Mouse (Mus musculus): ENCODE measurements around the gene Tmcc1.
"Not testable (repeated sequence)": the region's sequence is repeated elsewhere in the genome, so short reads cannot be mapped to it uniquely, and the experiment has no call there.

Tmcc1 gene

DNA sequence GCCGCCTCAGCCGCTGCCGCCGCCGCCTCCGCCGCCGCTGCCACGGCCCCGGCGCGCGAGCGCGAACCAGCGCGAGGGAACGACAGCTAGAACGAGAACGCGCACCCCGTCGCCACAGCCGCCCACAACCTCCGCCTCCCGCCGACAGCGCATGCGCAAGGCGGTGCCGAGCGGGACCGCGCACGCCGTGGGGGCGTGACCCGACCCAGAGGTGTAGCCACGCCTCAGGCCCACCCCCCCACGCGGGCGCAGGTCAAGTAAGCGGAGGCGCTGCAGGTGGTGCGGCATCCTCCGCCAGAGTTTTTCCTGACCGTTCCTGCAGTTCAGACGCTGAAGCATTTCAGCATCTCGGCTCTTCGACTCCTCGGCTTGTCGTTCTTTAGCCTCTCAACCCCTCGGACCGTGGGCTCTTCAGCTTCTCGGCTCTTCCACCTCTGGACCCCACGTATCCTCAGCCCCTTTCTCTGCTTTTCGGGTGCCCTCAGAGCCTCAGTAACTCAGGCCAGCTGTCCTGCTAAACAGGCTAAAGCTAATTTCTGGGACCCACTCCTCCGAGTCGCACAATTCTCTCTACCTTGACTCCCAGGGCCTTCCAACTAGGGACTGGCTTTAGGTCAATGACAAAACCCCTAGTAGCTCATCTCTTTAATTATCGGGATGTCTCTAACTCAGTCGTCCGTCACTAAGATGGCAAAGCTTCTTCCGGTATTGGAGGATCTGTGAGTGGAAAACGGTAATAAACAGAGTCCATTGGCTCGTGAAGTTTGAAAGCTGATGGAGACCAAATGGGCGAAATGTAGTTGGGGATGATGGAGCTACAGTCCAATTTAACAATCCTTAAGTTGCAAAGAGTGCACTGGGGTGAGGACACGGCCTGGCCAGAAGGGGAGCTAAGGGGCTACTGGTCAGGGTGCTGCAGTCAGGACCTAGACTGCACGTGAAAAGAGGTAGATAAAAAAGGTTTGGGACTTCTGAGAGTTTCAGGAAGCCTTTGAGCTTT lies at the start of gene Tmcc1:
Tmcc1 (minus strand) TSS at position 93 of the 1,000 bp plus-strand sequence.
- peak; percentile 100 for DNase-seq

DNA sequence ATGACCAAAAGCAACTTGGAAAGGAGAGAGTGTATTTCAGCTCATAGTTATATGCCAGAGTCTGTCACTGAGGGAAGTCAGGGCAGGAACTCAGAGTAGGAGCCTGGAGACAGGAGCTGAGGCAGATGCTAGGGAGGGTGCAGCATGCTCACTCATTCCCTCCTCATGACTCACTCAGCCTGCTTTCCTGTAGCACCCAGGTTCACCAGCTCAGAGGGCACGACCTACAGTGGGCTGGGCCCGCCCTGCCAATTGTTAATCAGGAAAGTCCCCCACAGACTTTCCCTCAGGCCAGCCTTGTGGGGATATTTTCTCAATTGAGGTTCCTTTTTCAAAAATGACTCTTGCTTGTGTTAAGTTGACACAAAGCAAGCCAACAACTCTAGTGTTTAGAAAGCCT lies 47.1 kb upstream of the Tmcc1 start:
- peak; percentile 72 for DNase-seq

GRCm38 (mm10) chr6:116238083-116238482 lies 44.8 kb upstream of the Tmcc1 start:
- DNase-seq, result no peak

GRCm38 (mm10) chr6:116235336-116235735 lies 42.0 kb upstream of the Tmcc1 start:
- peak; percentile 94 for DNase-seq

GRCm38 (mm10) chr6:116234821-116235220 lies 41.5 kb upstream of the Tmcc1 start:
- not testable (repeated sequence) for DNase-seq

GRCm38 (mm10) chr6:116228785-116229525 lies 35.7 kb upstream of the Tmcc1 start:
- peak; percentile 95 for DNase-seq

DNA sequence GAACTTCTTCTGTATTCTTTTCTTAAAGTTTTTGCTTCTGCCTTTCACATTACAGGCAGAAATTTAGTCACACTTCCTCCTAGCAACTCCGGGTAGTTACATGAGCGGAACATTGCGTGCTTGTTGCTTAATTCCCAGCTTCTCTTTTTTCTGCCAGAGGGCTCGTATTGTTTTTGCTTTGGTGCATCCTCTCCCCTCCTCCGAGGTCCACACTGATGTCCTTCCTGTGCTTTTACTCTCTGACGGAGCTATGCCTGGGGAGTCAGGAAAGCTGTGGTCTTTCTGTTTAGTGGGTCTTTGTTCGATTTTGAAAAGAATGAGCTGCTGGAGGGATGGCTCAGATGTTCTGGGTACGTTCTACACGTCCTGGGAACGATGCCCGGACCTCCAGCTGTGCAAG lies 34.5 kb upstream of the Tmcc1 start:
- DNase-seq, result peak; percentile 97

GRCm38 (mm10) chr6:116207729-116208534 lies 14.6 kb upstream of the Tmcc1 start, which contains the start of gene Washc2:
Gene Washc2, plus strand, starts transcription at chr6:116208038.
- DNase-seq, result peak; percentile 100

- peak; percentile 16 for DNase-seq
Observed at GRCm38 (mm10) chr6:116199682-116200081, 6.4 kb upstream of the Tmcc1 start.

GRCm38 (mm10) chr6:116198173-116198572 lies 4.9 kb upstream of the Tmcc1 start:
- no peak for DNase-seq

DNA sequence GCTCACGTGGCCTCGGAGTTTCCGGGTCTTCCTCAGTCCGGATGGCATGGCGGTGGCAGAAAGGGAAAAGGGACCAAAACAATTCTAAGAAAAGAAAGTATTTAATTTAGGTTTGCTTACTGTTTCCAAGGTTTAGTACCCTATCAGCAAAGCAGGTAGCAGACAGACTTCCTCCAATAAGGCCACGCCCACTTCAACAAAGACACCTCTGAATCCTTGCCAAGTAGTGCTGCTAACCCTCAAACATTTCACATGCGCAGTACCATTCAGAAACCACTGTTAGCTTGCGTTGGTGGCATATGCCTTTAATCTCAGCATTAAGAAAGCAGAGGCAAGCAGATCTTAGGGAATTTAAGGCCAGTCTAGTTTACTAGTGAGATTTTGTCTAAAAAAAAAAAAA lies 2.5 kb upstream of the Tmcc1 start:
- no peak for DNase-seq

DNA sequence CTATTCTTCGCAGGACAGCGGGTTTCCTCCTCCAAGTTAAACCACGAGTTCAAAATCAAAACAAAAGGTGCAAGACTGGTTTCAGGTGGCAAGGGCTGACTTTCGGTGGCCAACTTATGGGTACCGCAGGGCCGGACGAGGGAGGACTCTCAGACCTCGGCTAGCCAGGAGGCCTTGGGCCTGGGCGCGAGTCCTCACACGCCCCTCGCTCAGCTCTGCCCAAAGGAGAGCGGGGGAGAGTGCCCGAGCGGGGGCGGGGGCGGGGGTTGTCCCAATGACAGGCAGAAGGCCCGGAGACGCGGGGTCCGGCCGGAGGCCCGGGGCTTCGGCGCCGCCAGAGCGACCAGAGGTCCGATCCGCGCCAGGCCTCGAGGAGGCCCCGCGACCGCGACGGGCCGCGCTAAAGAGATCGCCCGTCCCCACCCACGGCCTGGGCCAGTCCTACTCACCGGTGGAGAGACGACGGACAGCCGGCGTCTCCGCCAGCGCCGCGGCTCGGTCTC lies 426 bp downstream of the Tmcc1 start:
- no peak for DNase-seq

DNA sequence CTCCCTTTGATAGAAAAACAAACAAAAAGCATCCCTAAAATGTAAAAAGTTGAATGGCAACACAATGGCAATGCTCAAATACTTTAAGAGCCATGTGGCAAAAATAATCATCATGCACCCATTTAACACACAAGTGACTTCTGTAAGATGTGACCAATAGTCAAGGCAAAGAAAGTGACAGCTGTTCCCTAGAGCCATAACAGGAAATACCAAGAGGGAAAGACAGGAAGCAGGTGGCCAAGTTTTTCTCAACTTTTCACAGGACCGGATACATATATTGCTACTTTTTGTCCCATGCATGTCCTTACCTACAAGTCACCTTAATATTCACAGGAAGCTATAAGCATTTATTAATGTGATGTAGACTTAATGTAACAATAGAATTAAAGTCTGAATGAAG lies 3.9 kb downstream of the Tmcc1 start:
- no peak for DNase-seq

- no peak for DNase-seq
Observed at GRCm38 (mm10) chr6:116186485-116186884, 6.8 kb downstream of the Tmcc1 start.

- no peak for DNase-seq
Observed at GRCm38 (mm10) chr6:116183509-116183908, 9.8 kb downstream of the Tmcc1 start.

DNA sequence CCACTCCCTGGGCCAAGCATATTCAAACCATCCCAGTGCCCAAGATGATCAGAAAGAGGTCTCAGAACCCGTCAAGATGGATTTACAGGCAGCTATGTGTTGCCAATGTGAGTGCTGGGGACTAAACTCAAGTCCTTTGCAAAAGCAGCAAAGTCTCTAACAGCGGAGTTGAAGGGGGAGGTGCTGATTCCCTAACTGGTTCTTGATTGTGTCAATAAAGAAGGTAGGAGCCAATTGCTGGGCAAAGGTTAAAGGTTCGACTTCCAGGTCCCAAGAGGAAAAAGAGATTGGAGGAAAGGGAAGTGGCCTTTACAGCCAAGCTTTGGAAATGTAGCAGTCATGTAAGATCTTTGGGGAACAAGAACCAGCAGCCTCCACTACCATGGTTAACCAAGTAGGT lies 12.6 kb downstream of the Tmcc1 start:
- DNase-seq, result peak; percentile 85

DNA sequence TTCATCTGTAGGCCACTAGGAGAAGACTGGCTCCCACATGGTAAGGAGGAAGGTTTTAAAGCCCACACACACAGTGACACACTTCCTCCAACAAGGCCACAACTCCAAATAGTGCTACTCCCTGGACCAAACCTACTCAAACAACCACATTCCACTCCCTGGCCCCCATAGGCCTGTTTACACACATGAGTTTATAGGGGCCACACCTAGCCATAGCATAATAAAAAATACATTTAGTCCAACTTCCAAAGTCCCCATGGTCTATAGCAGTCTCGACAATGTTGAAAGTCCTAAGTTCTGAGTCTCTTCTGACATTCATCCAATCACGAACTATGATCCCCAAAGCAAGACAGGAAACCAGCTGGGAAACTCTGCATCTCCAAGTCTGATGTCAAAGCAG lies 14.9 kb downstream of the Tmcc1 start:
- peak; percentile 40 for DNase-seq

DNA sequence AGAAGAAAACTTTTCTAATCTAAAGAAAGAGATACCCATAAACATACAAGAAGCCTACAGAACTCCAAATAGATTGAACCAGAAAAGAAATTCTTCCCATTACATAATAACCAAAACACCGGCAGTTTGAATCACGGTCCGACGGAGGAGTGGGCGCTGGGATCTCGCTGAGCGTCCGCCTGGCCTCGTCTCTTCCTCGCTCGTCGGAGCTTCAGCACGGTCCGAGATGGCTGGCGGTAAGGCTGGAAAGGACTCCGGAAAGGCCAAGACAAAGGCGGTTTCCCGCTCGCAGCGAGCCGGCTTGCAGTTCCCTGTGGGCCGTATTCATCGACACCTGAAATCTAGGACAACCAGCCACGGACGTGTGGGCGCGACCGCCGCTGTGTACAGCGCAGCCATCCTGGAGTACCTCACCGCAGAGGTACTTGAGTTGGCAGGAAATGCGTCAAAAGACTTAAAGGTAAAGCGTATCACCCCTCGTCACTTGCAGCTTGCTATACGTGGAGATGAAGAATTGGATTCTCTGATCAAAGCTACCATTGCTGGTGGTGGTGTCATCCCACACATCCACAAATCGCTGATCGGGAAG lies 19.7 kb downstream of the Tmcc1 start:
- not testable (repeated sequence) for DNase-seq

- no peak for DNase-seq
Observed at GRCm38 (mm10) chr6:116166383-116166782, 26.9 kb downstream of the Tmcc1 start.

DNA sequence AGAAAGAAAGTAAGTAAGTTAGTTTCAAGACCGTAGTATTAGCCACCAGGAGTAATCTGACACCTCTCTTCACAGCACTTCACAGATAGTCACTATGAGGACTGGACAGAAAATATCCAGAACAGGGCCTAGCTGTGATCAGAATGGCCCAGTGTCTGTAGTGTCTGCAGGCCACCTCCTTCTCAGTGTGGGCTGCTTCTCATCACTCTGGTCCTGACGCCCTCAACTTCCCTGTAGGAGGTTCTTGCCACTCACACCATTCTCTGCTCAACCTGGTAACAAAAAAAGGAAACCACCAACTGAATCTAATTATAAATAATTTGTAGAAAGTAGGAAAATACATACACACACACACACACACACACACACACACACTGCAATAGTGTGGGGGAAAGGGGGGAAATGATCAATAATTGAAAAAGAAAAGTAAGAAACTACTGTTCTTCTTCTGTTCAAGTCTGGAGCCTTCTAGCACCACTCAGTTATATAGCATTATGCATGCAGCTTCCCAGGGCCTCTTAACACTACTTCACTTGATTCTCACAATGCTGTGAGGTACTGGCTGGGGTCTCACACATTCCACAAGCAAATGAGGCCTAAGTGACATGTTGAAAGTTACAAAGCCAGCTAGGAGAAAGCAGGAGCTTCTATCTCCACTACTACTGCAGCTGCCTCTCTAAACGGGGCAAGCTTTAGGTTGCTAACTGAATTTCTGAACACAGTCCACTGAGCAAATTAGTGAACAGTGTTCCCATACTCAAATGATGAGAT lies 38.2 kb downstream of the Tmcc1 start:
- DNase-seq, result no peak

DNA sequence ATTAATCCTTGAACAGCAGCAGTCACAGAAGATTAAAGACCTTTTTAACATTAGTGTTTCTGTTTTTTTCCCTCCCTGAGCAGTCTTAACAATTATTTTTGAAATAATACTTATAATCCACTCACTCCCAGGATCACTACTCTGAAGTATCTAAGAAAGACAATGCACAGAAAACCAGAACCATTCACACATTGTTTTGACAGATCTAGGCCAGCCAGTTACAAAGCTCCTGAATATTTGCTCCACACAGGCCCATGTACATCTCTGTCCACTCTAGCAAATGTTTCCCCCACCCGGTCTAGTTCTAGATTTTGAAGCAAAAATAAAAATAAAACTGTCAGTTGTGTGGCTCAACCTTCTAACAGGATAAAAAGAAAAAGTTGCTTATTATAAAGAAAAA lies 45.9 kb downstream of the Tmcc1 start:
- peak; percentile 15 for DNase-seq
